ENCODE assay signal across 30 mouse cellular contexts in the genomic region with DNA sequence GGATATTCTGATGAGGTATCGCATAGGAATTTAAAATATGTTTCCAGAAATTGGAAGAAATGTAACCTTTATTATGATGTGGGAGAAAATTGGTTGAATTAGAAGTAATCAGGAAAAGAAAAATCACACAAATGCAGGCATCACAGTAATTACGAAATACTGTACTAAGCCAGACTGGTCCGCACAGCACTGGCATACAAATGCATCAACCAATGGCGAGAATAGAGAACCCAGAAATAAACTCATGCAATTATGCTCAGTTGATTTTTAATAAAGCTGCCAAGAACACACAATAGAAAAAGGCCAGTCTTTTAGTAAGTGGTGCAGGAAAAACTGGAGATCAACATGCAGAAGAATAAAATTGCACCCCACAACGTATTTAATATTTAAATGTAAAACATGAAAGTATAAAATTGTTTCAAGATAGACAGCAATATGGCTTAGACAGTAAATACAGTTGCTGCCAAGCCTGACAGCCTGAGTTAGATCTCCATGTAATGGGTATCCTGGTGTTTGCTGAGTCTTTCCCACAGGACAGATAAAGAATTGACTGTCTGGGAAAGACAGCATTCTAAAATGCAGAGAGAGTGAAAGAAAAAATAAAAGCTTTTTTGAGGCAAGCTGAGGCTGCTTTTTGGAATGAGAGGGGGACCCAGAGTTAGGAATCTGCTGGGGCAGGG.
A peak's percentile ranks its signal among the peaks of the same experiment; 100 is the strongest.
DNase-seq lines count a peak whose midpoint lies in the region; ATAC-seq and TF ChIP-seq lines count a peak whose summit lies in the region.
"Had no signal": no experiment of that assay in that cellular context is flagged by ENCODE, and none has a peak within 500 bp of the region (broad histone marks: within the 10 kb centered on the region; RNA-seq: fewer than 3 reads in every experiment).

No protein-coding gene starts in this region.

- 68% methylated on average over 5 of the region's 5 CpGs for WGBS in forebrain, embryonic 15.5 days
- 90% methylated on average over 5 of the region's 5 CpGs for WGBS in forebrain, embryonic 10.5 days
- 85% methylated on average over 5 of the region's 5 CpGs for WGBS in intestine, postnatal 0 days

- no peak for TF ChIP-seq POLR2A in brain, embryonic 14.5 days (IDR thresholded peaks at IDR 0.05; ENCODE audit: borderline replicate concordance, extremely low read depth, insufficient read depth, insufficient read length, poor library complexity, severe bottlenecking)

- H3K9me3 ChIP-seq in forebrain, embryonic 15.5 days: no peaks in the 10 kb centered on the region
- H3K9me3 ChIP-seq in forebrain, embryonic 10.5 days: no peaks in the 10 kb centered on the region
- H3K9me3 ChIP-seq in intestine, postnatal 0 days (ENCODE audit: control insufficient read depth): no peaks in the 10 kb centered on the region
- H3K9me3 ChIP-seq: embryonic facial prominence, embryonic 12.5 days; embryonic facial prominence, embryonic 15.5 days; G1E; heart, embryonic 15.5 days; hindbrain, embryonic 10.5 days; hindbrain, embryonic 13.5 days; intestine, embryonic 15.5 days had no signal

- no peaks in the 10 kb centered on the region for H3K27me3 ChIP-seq in forebrain, embryonic 15.5 days
- H3K27me3 ChIP-seq in forebrain, embryonic 10.5 days (ENCODE audit: poor library complexity, severe bottlenecking): peaks cover 6% of the 10 kb centered on the region
- H3K27me3 ChIP-seq in intestine, postnatal 0 days (replicated peaks; ENCODE audit: control insufficient read depth, insufficient read depth, low read length): no peaks in the 10 kb centered on the region
- H3K27me3 ChIP-seq: CH12.LX; embryonic facial prominence, embryonic 12.5 days; embryonic facial prominence, embryonic 15.5 days; heart, embryonic 15.5 days; hindbrain, embryonic 13.5 days; intestine, embryonic 15.5 days had no signal

- no peak overlapping the region for H3K27ac ChIP-seq in forebrain, embryonic 15.5 days (replicated peaks)
- H3K27ac ChIP-seq in forebrain, embryonic 10.5 days: no peak overlapping the region
- no peak overlapping the region for H3K27ac ChIP-seq in intestine, postnatal 0 days (ENCODE audit: low read depth, low read length)
- H3K27ac ChIP-seq: embryonic facial prominence, embryonic 12.5 days; embryonic facial prominence, embryonic 15.5 days; heart, embryonic 15.5 days; hindbrain, embryonic 10.5 days; hindbrain, embryonic 13.5 days; intestine, embryonic 15.5 days had no signal

- H3K4me2 ChIP-seq in forebrain, embryonic 15.5 days (replicated peaks): no peak overlapping the region
- no peak overlapping the region for H3K4me2 ChIP-seq in intestine, postnatal 0 days (replicated peaks; ENCODE audit: low read depth)
- H3K4me2 ChIP-seq: embryonic facial prominence, embryonic 12.5 days; embryonic facial prominence, embryonic 15.5 days; heart, embryonic 11.5 days; heart, embryonic 15.5 days; hindbrain, embryonic 13.5 days; intestine, embryonic 15.5 days had no signal

- H3K9ac ChIP-seq in forebrain, embryonic 15.5 days (replicated peaks): no peak overlapping the region
- no peak overlapping the region for H3K9ac ChIP-seq in intestine, postnatal 0 days (ENCODE audit: low read depth, low read length)
- H3K9ac ChIP-seq: embryonic facial prominence, embryonic 12.5 days; embryonic facial prominence, embryonic 15.5 days; heart, embryonic 15.5 days; hindbrain, embryonic 13.5 days; intestine, embryonic 15.5 days had no signal

- no peaks in the 10 kb centered on the region for H3K36me3 ChIP-seq in forebrain, embryonic 15.5 days
- H3K36me3 ChIP-seq in forebrain, embryonic 10.5 days (replicated peaks): no peaks in the 10 kb centered on the region
- no peaks in the 10 kb centered on the region for H3K36me3 ChIP-seq in intestine, postnatal 0 days (ENCODE audit: control insufficient read depth, insufficient read depth)
- H3K36me3 ChIP-seq: embryonic facial prominence, embryonic 12.5 days; embryonic facial prominence, embryonic 15.5 days; G1E; heart, embryonic 15.5 days; hindbrain, embryonic 10.5 days; hindbrain, embryonic 13.5 days; intestine, embryonic 15.5 days had no signal

- TF ChIP-seq CTCF in brain, embryonic 14.5 days (IDR thresholded peaks at IDR 0.05; ENCODE audit: borderline replicate concordance, extremely low read depth, insufficient read depth, insufficient read length): no peak
- no peak for TF ChIP-seq CTCF in intestine, postnatal 0 days (IDR thresholded peaks at IDR 0.05; ENCODE audit: low read depth)

- ATAC-seq in forebrain, embryonic 15.5 days (replicated peaks): peak; percentile 68; the same call in 1 of the 2 replicates
- no peak for ATAC-seq in intestine, postnatal 0 days
- ATAC-seq: hindbrain, embryonic 16.5 days; intestine, embryonic 15.5 days had no signal

- DNase-seq in forebrain, embryonic 10.5 days (ENCODE audit: extremely low spot score, low spot score): no peak
- DNase-seq in layer of hippocampus, adult 11-12 months (ENCODE audit: low spot score): peak; percentile 2
- no peak for DNase-seq in layer of hippocampus, postnatal 25 days (ENCODE audit: extremely low spot score in 1 of 2, low spot score in 1 of 2)
- peak; percentile 19 for DNase-seq in Muller cell, postnatal 12 days (ENCODE audit: inconsistent ontology term)
- DNase-seq in brain, embryonic 14.5 days (ENCODE audit: low read depth): peak; percentile 14
- DNase-seq in left cerebral cortex, adult 18-20 months (ENCODE audit: low spot score in 2 of 2): no peak
- DNase-seq: adrenal gland, adult 2 months; adrenal gland, postnatal 14 days; B cell, adult 2 months; cerebellum, adult 11 months; cerebellum, adult 2 months; cerebellum, adult 9-11 months; cerebellum, postnatal 25 days; gastrocnemius, postnatal 14 days; heart, adult 11 months; heart, postnatal 10 days; heart, postnatal 36 days; kidney, adult 18-20 months had no signal

- no peak overlapping the region for H3K4me3 ChIP-seq in forebrain, embryonic 15.5 days
- H3K4me3 ChIP-seq in forebrain, embryonic 10.5 days: no peak overlapping the region
- no peak overlapping the region for H3K4me3 ChIP-seq in intestine, postnatal 0 days (ENCODE audit: low read depth, low read length)
- H3K4me3 ChIP-seq: embryonic facial prominence, embryonic 12.5 days; embryonic facial prominence, embryonic 15.5 days; heart, embryonic 15.5 days; hindbrain, embryonic 10.5 days; hindbrain, embryonic 13.5 days; intestine, embryonic 15.5 days had no signal

- H3K4me1 ChIP-seq in forebrain, embryonic 15.5 days: no peaks in the 10 kb centered on the region
- no peaks in the 10 kb centered on the region for H3K4me1 ChIP-seq in forebrain, embryonic 10.5 days
- no peaks in the 10 kb centered on the region for H3K4me1 ChIP-seq in intestine, postnatal 0 days (replicated peaks; ENCODE audit: control insufficient read depth, insufficient read depth, low read length)
- H3K4me1 ChIP-seq: embryonic facial prominence, embryonic 12.5 days; embryonic facial prominence, embryonic 15.5 days; heart, embryonic 15.5 days; hindbrain, embryonic 10.5 days; hindbrain, embryonic 13.5 days; intestine, embryonic 15.5 days had no signal

Comparison
In these comparisons a context has a peak if more than half of its experiments do, and no peak if none do; other contexts are left out.
1. DNase-seq: peak in layer of hippocampus, adult 11-12 months (single experiment), Muller cell, postnatal 12 days (single experiment) and brain, embryonic 14.5 days (single experiment); none in forebrain, embryonic 10.5 days (single experiment), layer of hippocampus, postnatal 25 days (0 of 2) and left cerebral cortex, adult 18-20 months (0 of 2).